Mouse (Mus musculus) adrenal gland, postnatal 4 days (tissue): ENCODE data around the gene Pdzd7. TPM values are rescaled to one million over a fixed set of nuclear protein-coding genes. Genes with fewer than 3 reads are reported as not detected.
A peak's percentile ranks its signal among the peaks of the same experiment; 100 is the strongest.

Experiments used
- DNase-seq, 2 experiments: peaks; one replicate each; pipeline ENCODE4 v3.0.0; 2021 to 2022; ENCODE audit warnings: low spot score in 2 of 2, mixed read lengths in 2 of 2
- long read RNA-seq, 2 experiments: library from polyadenylated mRNA; stranded (forward); transcript quantifications; one replicate each; pipeline ENCODE4 v2.0.0; 2021
- total RNA-seq, 2 experiments: library from RNA; stranded (reverse); gene quantifications; 2 replicates each; pipeline ENCODE4 v1.2.3; 2021

Pdzd7 gene
- under 1 TPM; 0.25 to 0.34 TPM for total RNA-seq
- long read RNA-seq, experiment 1, partial matches to known transcripts = 1 of 3 reads
- long read RNA-seq, experiment 1, other reads (novel, unspliced or antisense) = 2 of 3 reads
- long read RNA-seq, experiment 2, partial matches to known transcripts = 0 of 2 reads
- long read RNA-seq, experiment 2, other reads (novel, unspliced or antisense) = 2 of 2 reads

DNA sequence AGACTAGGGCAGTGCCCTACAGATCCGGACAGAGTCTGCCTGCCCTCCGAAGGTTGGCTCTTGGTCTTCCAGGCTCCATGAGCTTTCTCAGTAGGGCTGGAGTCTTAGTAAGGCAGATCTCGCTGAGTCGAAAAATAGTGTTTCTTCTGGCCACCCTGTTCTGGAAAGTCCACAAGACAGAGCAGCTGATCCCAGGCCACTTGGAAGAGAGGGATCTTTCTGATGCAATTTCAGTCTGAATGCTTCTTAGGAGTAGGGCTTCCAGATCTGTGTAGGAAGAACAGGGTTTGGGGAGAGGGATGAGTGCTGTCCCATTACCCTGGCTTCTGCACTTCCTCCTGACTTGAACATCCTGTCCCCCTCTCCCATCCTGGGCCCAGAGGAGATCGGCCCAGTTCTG, at the start of gene Pdzd7:
TSS of gene Pdzd7 (minus strand) at position 67 of the 400 bp plus-strand sequence.
- DNase-seq = no peak

DNA sequence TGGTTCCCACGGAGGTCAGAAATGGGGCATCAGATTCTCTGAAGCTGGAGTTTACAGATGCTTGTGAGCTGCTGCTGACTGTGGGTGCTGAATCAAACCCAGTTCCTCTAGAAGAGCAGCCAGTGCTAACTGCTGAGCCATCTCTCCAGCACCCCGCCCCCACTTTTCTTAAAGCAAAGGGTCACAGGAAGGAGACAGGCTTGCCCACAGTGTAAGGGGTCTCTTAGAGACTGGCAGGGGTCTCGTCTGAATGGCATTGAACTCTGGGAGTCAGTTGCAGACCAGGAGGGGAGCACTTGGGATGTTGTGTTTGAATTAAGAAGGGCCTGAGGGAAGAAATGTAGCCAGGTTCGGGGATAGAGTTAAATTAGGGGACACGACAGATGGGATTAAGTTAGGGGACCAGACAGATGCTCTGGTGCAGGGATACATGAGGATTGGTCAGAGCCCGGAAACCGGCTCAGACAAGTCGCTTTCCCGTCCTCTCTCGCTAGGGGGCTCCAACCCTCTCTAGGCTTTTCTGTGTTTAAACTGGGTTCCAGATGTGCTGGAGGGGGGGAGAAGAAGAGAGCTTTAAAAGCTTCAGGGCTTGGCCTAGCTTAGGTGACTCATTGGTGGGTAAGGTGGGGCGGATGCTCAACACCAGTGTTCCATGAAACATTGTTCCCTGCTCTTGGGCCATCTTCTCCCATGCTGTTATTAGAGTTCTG, 36.5 kb upstream of the Pdzd7 start:
- DNase-seq = peak in 1 of 2 experiments; percentile 0

DNA sequence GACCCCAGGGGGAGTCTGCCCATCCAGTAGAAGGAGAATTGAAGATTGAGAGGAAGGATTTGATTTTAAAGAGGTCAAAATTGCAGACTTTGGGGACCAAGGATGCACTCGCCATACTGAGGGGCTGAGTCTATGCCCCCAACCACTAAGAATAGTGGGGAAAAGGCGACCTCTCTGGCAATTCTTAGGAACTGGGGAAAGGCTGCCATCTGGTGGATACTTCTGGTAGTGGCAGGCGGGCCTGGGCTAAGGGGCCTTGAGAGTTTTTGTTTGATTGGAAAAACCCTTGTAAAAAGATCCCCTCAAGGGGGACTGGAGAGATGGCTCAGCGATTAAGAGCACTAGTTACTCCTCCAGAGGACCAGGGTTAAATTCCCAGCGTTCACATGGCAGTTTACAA, 35.8 kb upstream of the Pdzd7 start:
- peak; percentile 49 to 59 for DNase-seq

DNA sequence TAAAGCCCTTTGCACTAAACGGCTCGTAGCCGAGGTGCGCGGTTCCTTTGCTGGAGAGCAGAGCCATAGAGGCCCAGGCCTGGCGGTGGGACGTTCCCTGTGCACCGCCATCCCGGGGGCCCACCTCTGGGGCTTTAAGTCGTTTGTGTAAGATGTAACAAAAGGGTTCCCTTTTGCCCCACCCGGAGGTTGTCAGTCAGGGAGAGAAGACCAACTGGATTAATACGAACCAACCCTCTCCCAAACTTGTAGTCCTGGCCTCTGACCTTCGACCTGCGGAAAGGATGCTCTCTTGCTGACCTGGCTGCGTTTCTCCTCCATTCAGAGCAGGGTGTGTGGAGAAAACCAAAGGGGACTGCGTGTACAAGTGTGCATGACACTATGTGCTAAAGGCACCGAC, 35.2 kb upstream of the Pdzd7 start:
- no peak for DNase-seq

DNA sequence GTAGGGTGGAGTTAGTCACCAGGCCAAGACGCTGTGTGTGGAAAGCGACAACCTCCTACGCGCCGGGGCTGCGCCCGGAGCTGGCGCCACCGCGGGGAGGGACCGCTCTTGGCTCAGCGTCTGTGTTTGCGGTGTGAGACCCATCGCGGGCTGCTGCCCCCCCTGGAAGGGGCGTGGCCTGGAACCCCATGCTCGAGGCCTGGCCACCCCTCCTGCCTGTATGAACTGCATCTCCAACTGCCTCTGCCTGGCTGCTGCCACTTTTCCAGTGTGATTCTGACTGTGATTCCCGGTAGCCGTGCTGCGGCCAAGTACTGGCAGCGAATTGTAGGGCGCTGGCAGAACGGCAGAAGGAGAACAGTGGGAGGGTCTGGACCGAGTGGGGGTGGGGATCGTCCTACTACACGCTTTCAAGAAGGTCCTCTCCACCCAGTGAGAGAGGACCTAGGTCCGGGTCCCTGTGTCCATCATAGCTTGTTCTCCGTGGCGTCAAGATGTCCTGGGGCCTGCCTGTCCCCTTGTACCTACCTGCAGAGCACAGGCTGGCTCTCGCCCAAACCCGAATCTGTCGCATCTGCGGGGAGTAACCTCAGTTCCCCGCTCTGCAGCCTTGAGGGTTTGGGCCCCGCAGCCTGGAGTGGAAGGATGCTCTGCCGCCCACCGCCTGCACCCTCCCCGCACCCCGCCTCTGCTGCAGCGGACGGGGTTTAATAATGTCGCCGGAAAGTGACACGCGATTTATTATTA, 34.4 kb upstream of the Pdzd7 start:
- peak in 1 of 2 experiments; percentile 36 for DNase-seq

DNA sequence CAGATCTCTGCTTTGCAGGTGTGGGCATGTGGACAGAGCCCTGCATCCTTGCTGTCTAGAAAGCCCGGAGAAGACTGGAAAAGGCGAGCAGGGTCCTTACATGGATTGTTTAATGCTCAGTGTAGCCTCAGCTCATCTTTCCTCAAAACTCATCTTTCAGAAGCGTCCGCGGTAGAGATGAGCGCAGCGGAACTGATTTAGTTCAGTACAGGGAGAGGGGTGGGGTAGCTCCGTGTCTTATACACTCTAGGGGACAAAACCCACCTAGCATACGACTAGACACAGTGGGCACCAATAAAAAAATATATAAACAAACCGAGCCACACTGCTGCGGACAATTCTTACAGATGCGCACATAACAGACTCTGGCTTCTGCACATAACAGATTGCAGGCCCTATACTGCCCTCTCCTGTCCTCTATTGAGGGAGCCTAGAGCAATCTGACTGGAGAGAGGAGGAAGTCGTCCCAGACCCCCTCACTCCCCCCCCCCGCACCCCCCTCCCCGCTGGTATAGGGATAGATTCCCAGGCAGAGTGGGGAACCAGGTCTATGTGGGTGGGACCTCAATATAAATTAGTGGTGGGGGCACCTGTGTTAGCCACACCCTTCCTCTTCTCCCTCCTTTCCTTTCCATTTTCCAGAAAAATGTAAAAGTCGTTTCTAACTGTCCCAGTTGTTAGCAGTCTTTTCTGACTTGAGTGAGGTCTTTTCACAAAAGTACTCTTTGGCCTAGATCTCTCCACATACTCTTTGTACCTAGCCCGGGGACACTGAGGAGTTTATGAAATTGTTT, 33.7 kb upstream of the Pdzd7 start:
- no peak for DNase-seq

DNA sequence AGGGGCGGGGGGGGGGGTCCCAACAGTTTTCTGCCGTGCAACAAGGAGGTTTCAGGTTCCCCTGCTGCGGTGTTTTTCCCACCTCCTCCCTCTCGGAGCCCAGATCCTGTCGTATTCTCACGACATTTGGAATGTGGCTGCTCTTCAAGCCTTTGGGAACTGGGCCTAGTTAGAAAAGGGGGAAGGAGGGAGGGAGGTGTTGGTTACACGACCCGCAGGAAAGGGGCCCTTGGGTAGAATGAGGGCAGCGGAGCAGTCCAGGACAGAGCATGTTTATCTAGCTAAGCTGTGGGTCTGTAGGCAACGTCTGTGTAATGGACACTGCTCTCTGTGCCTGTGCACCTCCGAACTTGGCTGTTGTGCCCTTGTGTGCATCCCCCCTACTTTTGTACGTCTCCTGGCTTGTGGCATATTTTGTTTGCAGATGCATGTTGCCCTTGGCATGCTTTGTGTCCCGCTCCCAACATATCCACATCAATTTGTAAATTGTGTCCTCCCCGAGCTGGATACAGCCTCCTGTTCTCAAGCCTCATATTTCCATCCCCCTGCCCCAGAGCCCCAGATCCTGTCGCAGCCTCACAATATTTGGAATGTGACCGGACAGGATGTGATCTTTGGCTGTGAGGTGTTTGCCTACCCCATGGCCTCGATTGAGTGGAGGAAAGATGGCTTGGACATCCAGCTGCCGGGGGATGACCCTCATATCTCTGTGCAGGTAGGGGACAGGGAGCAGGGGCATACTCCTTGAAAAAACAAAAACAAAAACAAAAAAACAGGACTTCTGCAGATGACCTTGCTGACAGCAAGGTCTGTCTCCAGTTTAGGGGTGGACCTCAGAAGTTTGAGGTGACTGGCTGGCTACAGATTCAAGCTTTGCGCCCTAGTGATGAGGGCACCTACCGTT, 32.5 kb upstream of the Pdzd7 start:
- DNase-seq = peak in 1 of 2 experiments; percentile 2

DNA sequence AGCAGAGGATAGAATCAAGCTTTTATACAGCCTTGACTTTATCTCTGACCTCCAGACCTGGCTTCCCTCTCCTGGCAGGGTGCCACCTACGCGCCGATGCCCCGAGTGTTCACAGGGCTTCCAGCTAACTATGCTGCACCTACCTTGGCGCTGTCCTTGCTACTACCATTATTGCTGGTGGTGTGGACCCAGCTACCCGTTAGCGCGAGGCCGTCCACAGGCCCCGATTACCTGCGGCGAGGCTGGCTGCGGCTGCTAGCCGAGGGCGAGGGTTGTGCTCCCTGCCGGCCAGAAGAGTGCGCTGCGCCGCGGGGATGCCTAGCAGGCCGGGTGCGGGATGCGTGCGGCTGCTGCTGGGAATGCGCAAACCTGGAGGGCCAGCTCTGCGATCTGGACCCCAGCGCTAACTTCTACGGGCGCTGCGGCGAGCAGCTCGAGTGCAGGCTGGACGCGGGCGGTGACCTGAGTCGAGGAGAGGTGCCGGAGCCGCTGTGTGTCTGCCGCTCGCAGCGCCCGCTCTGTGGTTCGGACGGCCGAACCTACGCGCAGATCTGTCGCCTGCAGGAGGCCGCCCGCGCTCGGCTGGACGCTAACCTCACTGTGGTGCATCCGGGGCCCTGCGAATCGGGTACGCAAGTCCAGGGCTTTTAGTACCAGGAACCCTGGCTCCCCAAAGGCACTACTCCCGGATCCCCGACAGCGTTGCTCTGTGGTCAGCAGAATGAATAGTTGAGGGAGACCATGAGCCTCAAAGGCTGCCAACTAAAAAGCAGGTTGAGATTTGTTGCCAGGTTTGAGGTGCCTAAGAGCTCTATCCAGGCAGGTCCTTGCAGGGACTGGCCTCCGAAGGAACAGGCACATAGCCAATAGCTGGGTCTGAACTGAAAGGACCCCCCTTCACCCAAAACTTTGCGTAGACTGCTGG, 31.3 kb upstream of the Pdzd7 start:
- DNase-seq = peak; percentile 37

DNA sequence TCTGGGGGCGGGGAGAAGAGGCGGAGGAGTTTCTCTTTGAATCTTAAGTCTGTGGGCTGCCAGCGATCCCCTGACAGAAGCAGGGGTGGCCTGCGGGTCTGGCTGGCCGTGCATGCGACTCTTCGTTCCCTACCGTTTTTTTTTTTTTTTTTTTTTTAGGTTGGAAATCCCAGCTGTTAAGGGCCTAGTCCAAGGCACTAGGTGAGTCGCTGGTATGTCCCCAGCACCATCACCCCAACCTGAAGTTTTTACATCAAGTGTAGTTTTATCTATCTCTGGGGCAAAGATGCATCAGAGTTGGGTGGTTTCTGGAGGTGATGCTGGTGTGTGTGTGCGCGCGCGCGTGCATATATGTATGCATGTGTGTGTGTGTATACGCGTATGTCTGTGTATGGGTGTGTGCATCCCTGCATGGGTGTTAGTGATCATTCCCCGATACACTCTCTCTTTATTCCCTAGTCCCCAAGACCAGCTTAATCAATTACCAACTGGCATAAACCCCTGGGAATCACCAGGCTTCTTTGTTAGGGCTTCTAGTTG, 30.6 kb upstream of the Pdzd7 start:
- DNase-seq = peak in 1 of 2 experiments; percentile 0

DNA sequence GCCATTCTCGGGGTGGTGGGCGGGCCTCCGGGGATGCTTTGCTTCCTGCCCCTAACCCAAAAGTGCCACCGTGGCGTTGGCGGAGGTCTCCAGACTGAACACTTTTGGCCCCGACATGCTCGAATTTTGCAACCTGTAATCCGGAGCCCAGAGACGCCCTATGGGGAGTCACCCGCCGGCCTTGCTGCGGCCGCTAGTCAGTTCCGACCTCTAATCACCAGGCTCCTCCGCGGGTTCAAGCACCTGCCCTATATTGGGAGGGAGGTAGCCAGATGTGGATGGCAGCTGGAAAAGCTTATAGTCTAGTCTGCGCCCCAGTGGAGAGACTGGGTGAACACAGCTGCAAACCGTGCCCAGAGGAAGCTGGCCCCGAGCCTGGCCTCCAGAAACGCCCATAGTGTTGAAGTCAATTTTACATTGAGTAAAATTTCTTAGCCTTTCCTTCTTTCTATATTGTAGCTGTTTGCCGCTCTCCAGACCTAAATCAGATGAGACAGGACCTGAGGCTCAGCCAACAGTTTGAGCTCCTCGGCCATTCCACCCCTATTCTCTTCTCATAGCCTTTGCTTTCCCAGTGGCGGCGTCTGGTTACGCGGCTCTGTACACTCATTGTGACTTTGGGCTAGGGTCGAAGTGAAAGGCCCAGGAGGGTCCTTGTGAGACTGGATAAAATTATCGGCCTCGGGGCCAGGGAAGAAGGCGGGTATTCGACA, 30.0 kb upstream of the Pdzd7 start:
- peak in 1 of 2 experiments; percentile 2 for DNase-seq

DNA sequence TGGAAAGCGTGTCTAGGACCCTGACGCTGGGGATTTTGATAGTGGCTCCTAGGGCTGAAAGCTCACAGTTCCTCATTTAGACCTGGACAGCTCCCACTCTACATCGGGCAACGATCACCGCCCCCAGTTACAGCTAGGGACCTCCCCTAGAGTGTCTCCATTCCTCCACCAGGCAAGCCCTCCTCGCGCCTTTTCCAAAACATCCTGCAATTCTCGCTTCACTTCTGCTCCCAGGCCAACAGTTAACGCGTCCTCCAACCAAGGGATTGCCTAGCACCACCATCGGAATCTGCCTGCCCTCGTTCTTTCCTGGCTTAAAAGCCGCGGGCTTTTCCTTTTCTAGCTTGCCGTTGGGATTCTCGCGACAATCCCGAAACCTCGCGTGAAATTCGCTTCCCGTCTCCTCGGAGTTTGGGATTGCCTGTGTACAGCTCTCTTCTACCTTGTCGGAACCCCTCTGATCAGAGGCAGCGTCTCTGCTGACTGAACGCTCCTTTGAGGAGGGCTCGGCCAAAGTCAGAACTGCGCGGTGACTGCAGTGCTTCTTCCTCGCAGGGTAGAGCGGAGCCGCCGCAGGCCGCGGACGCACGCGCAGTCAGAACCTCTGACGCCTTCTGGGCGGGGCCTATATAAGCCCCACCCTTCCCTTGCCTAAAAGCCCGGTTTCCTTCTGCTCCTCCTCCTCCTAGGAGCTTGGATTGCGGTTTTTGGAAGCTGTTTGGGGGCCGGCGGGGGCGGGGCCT, 29.2 kb upstream of the Pdzd7 start, which contains the start of gene Kazald1:
TSS of gene Kazald1 (plus strand) at position 662 of the 743 bp plus-strand sequence.
- peak; percentile 82 to 84 for DNase-seq

DNA sequence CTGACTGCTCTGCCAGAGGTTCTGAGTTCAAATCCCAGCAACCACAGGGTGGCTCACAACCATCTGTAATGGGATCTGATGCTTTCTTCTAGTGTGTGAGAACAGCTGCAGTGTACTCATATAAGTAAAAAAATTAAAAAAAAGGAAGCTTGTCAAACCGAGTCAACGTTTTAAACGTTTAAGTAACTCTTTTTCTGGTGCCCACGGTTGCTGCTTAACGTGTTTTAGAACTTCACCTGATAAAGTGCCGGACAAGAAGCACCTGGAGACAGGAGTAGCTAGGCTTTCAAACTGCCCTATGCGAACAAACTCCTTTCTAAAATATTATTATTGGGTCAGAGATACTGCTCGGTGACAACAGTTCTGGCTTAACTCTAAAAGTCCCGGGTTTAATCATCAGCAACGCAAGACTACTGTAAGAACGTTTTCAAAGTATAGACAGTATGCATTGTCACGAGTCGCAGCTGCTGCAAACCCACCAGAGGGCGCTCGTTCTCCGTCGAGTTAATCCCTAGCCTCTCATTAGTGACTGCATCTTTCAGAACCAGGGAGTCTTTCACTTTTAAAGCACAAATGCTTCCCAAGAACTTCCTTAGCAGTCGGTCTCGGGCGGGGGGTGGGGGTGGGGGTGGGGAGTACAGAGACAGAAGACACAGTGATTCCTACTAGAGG, 28.5 kb upstream of the Pdzd7 start:
- DNase-seq = peak; percentile 65 to 74

DNA sequence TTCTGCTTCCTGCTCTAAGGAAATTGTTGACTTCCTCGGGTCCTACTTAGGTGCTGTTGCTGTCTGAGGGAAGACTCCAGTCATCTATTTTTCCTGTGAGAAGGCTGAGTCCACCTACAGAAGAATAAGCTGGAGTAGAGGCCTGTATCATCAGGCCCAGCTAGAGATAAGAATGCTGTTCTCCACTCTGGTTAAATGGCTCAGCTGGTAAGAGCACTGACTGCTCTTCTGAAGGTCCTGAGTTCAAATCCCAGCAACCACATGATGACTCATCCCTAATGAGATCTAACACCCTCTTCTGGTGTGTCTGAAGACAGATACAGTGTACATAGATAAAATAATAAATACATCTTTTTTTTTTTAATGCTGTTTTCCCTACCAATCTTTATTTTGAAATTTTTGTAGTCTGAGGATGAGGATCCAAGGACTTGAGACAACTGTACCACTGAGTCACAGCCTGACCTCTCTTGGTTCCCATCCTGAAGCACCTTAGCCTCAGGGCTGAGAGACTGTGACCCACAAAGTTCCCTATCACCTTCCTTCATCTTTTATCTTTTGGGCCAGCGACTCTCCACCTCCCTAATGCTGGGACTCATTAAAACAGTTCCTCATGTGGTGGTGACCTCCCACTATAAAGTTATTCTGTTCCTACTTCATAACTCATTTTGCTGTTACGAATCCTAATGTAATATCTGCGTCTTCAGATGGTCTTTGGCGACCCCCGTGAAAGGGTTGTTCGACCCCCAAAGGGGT, 22.4 kb upstream of the Pdzd7 start:
- DNase-seq = no peak

DNA sequence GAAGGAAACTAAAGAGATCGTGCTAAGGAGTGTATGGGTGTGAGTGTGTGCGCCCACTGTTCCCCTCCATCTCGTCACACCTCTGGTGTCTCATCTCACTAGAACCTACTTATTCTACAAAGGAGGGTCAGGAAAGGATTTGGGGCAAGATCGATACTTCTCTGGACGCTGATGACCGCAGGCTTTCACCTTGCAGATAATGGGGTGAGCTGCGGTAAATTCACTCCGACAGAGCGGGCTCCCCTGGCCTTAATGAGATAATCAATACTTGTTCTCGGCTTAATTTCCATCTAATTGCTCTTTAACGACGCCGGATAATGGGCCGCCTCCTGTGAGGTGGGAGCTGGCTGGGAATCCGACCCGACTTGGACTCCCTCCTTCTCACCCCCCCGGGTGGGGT, 21.7 kb upstream of the Pdzd7 start:
- no peak for DNase-seq

DNA sequence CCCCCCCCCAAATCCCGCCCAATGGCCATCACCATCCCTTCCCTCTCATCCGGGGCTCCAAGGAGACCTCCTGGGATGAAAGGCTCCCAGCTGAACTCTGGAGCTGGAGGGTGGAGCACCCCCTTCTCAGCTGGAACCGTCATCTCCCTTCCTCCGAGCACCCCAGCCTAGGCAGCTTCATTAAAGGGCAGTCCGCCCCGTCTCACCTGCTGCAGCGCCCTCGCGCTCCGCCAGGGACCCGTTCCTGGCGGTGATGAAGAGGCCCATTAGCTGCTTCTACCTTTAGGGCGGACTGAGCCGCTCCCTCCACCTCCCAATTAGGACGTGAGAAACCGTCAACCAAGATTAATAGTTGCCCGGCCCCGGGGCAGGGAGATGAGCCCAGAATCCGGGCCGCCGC, 19.7 kb upstream of the Pdzd7 start:
- no peak for DNase-seq
